Mouse (Mus musculus): ENCODE measurements around the gene Clstn2.

GRCm38 (mm10) chr9:97679878-97680277, 353.1 kb downstream of the Clstn2 start:
- TF ChIP-seq CTCF (IDR thresholded peaks at IDR 0.05; ENCODE audit: low read depth): no peak
- TF ChIP-seq EP300 (IDR thresholded peaks at IDR 0.05; ENCODE audit: low read depth): no peak

Measured in heart, postnatal 0 days (tissue).